Mouse (Mus musculus): ENCODE data around the gene Fam173b. TPM values are rescaled to one million over a fixed set of nuclear protein-coding genes. Genes with fewer than 3 reads are reported as not detected.
A peak's percentile ranks its signal among the peaks of the same experiment; 100 is the strongest.

Fam173b gene
- polyA plus RNA-seq, 1 experiment from 2014 or later, result 14.1 TPM

GRCm38 (mm10) chr15:31599834-31600233, 1.8 kb upstream of the Fam173b start:
- Histone ChIP-seq H3K27ac (ENCODE audit: low read length) (no peak overlapping the region), H3K4me2 (ENCODE audit: low read depth, low read length) (peak overlapping the region; percentile 98), H3K36me3 (ENCODE audit: control insufficient read depth, insufficient read depth, low read length) (peaks cover 15% of the 10 kb centered on the region; the same call in 1 of the 2 replicates), H3K4me3 (ENCODE audit: low read length) (peak overlapping the region; percentile 1), H3K9ac (ENCODE audit: low read length) (no peak overlapping the region), H3K27me3 (ENCODE audit: control insufficient read depth, insufficient read depth, low read depth, low read length) (no peaks in the 10 kb centered on the region), H3K4me1 (replicated peaks; ENCODE audit: control insufficient read depth, insufficient read depth, low read length) (peaks cover 19% of the 10 kb centered on the region), H3K9me3 (ENCODE audit: control insufficient read depth, low read length) (no peaks in the 10 kb centered on the region)
- 59% methylated on average over 4 of the region's 4 CpGs for WGBS
- no peak for ATAC-seq (ENCODE audit: low read depth)

GRCm38 (mm10) chr15:31601279-31601645, 390 bp upstream of the Fam173b start:
- Histone ChIP-seq H3K9me3 (ENCODE audit: control insufficient read depth, low read length) (no peaks in the 10 kb centered on the region), H3K36me3 (ENCODE audit: control insufficient read depth, insufficient read depth, low read length) (peaks cover 6% of the 10 kb centered on the region; the same call in 1 of the 2 replicates), H3K4me2 (ENCODE audit: low read depth, low read length) (peak overlapping the region; percentile 98), H3K27me3 (ENCODE audit: control insufficient read depth, insufficient read depth, low read depth, low read length) (no peaks in the 10 kb centered on the region), H3K27ac (ENCODE audit: low read length) (peak overlapping the region; percentile 67), H3K4me3 (ENCODE audit: low read length) (peak overlapping the region; percentile 97), H3K9ac (ENCODE audit: low read length) (peak overlapping the region; percentile 94), H3K4me1 (replicated peaks; ENCODE audit: control insufficient read depth, insufficient read depth, low read length) (peaks cover 19% of the 10 kb centered on the region)
- 0% methylated on average over 32 of the region's 33 CpGs for WGBS
- peak; percentile 74 for ATAC-seq (ENCODE audit: low read depth)

GRCm38 (mm10) chr15:31602426-31602825, 774 bp downstream of the Fam173b start:
- peak overlapping the region; percentile 96 for H3K27ac ChIP-seq (ENCODE audit: low read length)
- 2% methylated on average over 15 of the region's 15 CpGs for WGBS
- ATAC-seq (ENCODE audit: low read depth), result peak; percentile 70
- no peaks in the 10 kb centered on the region for H3K9me3 ChIP-seq (ENCODE audit: control insufficient read depth, low read length)
- H3K36me3 ChIP-seq (ENCODE audit: control insufficient read depth, insufficient read depth, low read length), result peaks cover 2% of the 10 kb centered on the region; the same call in 1 of the 2 replicates
- H3K27me3 ChIP-seq (ENCODE audit: control insufficient read depth, insufficient read depth, low read depth, low read length), result no peaks in the 10 kb centered on the region
- H3K4me1 ChIP-seq (replicated peaks; ENCODE audit: control insufficient read depth, insufficient read depth, low read length), result peaks cover 19% of the 10 kb centered on the region
- peak overlapping the region; percentile 97 for H3K4me3 ChIP-seq (ENCODE audit: low read length)
- peak overlapping the region; percentile 77 for H3K4me2 ChIP-seq (ENCODE audit: low read depth, low read length)
- peak overlapping the region; percentile 97 for H3K9ac ChIP-seq (ENCODE audit: low read length)

DNA sequence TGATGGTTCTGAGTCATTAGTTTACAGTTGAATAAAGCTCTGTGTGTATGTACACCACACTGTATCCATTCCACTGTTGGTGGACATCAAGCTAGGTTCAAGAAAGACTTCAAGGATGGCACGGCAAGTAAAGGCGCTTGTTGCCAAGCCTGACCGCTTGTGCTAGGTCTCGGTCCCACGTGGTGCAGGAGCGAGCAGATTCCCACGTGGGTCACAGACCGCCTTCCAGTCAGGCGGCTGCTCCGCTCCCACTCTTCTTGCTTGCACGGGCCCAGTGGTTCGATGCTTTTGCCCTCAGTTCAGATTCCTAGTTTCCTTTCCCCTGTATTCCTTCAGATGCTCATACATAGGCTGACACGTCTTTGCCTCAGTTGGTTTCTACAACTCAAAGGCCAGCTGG, 1.5 kb downstream of the Fam173b start:
- ATAC-seq (ENCODE audit: low read depth), result no peak
- Histone ChIP-seq H3K4me1 (replicated peaks; ENCODE audit: control insufficient read depth, insufficient read depth, low read length) (peaks cover 19% of the 10 kb centered on the region), H3K27me3 (ENCODE audit: control insufficient read depth, insufficient read depth, low read depth, low read length) (no peaks in the 10 kb centered on the region), H3K4me3 (ENCODE audit: low read length) (peak overlapping the region; percentile 97), H3K9me3 (ENCODE audit: control insufficient read depth, low read length) (no peaks in the 10 kb centered on the region), H3K4me2 (ENCODE audit: low read depth, low read length) (peak overlapping the region; percentile 77), H3K36me3 (ENCODE audit: control insufficient read depth, insufficient read depth, low read length) (no peaks in the 10 kb centered on the region), H3K27ac (ENCODE audit: low read length) (no peak overlapping the region), H3K9ac (ENCODE audit: low read length) (peak overlapping the region; percentile 97)
- WGBS, result 83% methylated on average over 13 of the region's 13 CpGs

GRCm38 (mm10) chr15:31606821-31607220, 5.2 kb downstream of the Fam173b start:
- H3K4me1 ChIP-seq (replicated peaks; ENCODE audit: control insufficient read depth, insufficient read depth, low read length), result peaks cover 7% of the 10 kb centered on the region
- no peaks in the 10 kb centered on the region for H3K9me3 ChIP-seq (ENCODE audit: control insufficient read depth, low read length)
- H3K27ac ChIP-seq (ENCODE audit: low read length), result no peak overlapping the region
- no peak for ATAC-seq (ENCODE audit: low read depth)
- no peak overlapping the region for H3K9ac ChIP-seq (ENCODE audit: low read length)
- no peak overlapping the region for H3K4me3 ChIP-seq (ENCODE audit: low read length)
- no peaks in the 10 kb centered on the region for H3K27me3 ChIP-seq (ENCODE audit: control insufficient read depth, insufficient read depth, low read depth, low read length)
- no peak overlapping the region for H3K4me2 ChIP-seq (ENCODE audit: low read depth, low read length)
- no peaks in the 10 kb centered on the region for H3K36me3 ChIP-seq (ENCODE audit: control insufficient read depth, insufficient read depth, low read length)
- WGBS, result 65% methylated on average over 6 of the region's 6 CpGs

DNA sequence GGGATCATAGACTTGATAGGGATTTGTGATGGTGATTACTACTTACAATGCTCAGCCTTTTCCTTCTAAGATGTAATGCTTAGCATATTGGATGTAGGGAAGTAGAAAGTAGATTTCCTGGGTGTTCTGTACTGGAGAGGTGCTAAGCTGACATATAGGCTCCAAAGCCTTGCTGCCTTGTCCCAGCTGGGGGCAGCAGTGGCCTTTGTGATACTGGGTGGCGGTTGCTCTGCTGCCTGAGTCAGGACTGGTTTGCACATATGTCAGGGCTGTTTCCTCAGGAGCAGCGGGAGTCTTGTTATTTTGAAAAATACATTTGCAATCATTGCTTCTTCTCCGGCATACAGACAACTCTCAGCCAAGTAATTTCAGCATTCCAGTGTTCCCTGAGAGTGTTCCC, 9.4 kb downstream of the Fam173b start:
- 64% methylated on average over 3 of the region's 3 CpGs for WGBS
- Histone ChIP-seq H3K27ac (ENCODE audit: low read length) (no peak overlapping the region), H3K4me2 (ENCODE audit: low read depth, low read length) (no peak overlapping the region), H3K9me3 (ENCODE audit: control insufficient read depth, low read length) (no peaks in the 10 kb centered on the region), H3K27me3 (ENCODE audit: control insufficient read depth, insufficient read depth, low read depth, low read length) (no peaks in the 10 kb centered on the region), H3K4me1 (replicated peaks; ENCODE audit: control insufficient read depth, insufficient read depth, low read length) (no peaks in the 10 kb centered on the region; the same call in 1 of the 2 replicates), H3K9ac (ENCODE audit: low read length) (no peak overlapping the region), H3K36me3 (ENCODE audit: control insufficient read depth, insufficient read depth, low read length) (no peaks in the 10 kb centered on the region), H3K4me3 (ENCODE audit: low read length) (no peak overlapping the region)
- ATAC-seq (ENCODE audit: low read depth), result peak; percentile 67

- H3K9ac ChIP-seq (ENCODE audit: low read length), result no peak overlapping the region
- no peaks in the 10 kb centered on the region for H3K27me3 ChIP-seq (ENCODE audit: control insufficient read depth, insufficient read depth, low read depth, low read length)
- 85% methylated on average over 4 of the region's 4 CpGs for WGBS
- H3K9me3 ChIP-seq (ENCODE audit: control insufficient read depth, low read length), result no peaks in the 10 kb centered on the region
- no peak overlapping the region for H3K27ac ChIP-seq (ENCODE audit: low read length)
- H3K4me3 ChIP-seq (ENCODE audit: low read length), result no peak overlapping the region
- no peak overlapping the region for H3K4me2 ChIP-seq (ENCODE audit: low read depth, low read length)
- H3K36me3 ChIP-seq (ENCODE audit: control insufficient read depth, insufficient read depth, low read length), result peaks cover 2% of the 10 kb centered on the region; the same call in 1 of the 2 replicates
- ATAC-seq (ENCODE audit: low read depth), result no peak
- no peaks in the 10 kb centered on the region; the same call in 1 of the 2 replicates for H3K4me1 ChIP-seq (replicated peaks; ENCODE audit: control insufficient read depth, insufficient read depth, low read length)
Measured at GRCm38 (mm10) chr15:31611976-31612375, 10.3 kb downstream of the Fam173b start.

DNA sequence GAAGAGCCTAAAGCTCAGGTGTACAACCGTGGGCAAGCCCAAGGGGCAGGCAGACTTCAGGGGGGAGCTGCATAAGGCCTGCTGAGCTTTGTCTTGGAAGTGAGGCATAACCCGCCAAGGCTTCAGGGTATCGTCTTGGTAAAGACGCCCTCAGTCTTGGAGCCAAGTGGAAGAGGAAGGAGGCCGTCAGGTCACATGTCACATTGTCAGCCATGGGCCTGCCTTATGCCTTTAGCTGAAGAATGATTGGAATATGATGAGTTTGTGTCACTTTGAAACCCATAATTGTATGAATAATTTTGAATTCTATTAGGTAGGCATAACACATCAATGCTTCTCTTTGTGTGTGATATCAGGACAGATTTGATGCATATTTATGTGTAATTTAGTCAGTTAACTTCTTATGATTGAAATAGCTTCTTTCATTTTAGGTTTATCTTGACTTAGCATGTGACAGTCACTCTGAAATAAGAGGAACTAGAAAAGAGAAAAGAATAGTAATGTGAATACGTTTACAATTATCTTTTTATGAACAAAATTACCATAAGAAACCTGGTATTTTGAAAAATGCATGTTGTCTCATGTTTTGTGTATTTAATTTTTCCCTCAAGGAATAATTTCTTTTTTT, 12.3 kb downstream of the Fam173b start:
- H3K27me3 ChIP-seq (ENCODE audit: control insufficient read depth, insufficient read depth, low read depth, low read length), result no peaks in the 10 kb centered on the region
- no peak overlapping the region for H3K9ac ChIP-seq (ENCODE audit: low read length)
- no peaks in the 10 kb centered on the region for H3K9me3 ChIP-seq (ENCODE audit: control insufficient read depth, low read length)
- no peaks in the 10 kb centered on the region for H3K4me1 ChIP-seq (replicated peaks; ENCODE audit: control insufficient read depth, insufficient read depth, low read length)
- no peak overlapping the region for H3K4me3 ChIP-seq (ENCODE audit: low read length)
- peaks cover 14% of the 10 kb centered on the region; the same call in 1 of the 2 replicates for H3K36me3 ChIP-seq (ENCODE audit: control insufficient read depth, insufficient read depth, low read length)
- H3K4me2 ChIP-seq (ENCODE audit: low read depth, low read length), result no peak overlapping the region
- no peak overlapping the region for H3K27ac ChIP-seq (ENCODE audit: low read length)
- no peak for ATAC-seq (ENCODE audit: low read depth)
- 84% methylated on average over 6 of the region's 6 CpGs for WGBS

GRCm38 (mm10) chr15:31614666-31615065, 13.0 kb downstream of the Fam173b start:
- ATAC-seq (ENCODE audit: low read depth), result no peak
- H3K4me2 ChIP-seq (ENCODE audit: low read depth, low read length), result no peak overlapping the region
- no peaks in the 10 kb centered on the region for H3K9me3 ChIP-seq (ENCODE audit: control insufficient read depth, low read length)
- no peaks in the 10 kb centered on the region for H3K4me1 ChIP-seq (replicated peaks; ENCODE audit: control insufficient read depth, insufficient read depth, low read length)
- 85% methylated on average over 2 of the region's 2 CpGs for WGBS
- peaks cover 16% of the 10 kb centered on the region; the same call in 1 of the 2 replicates for H3K36me3 ChIP-seq (ENCODE audit: control insufficient read depth, insufficient read depth, low read length)
- no peak overlapping the region for H3K27ac ChIP-seq (ENCODE audit: low read length)
- no peak overlapping the region for H3K4me3 ChIP-seq (ENCODE audit: low read length)
- H3K27me3 ChIP-seq (ENCODE audit: control insufficient read depth, insufficient read depth, low read depth, low read length), result no peaks in the 10 kb centered on the region
- H3K9ac ChIP-seq (ENCODE audit: low read length), result no peak overlapping the region
